Mouse (Mus musculus) spleen, adult 2 months (tissue): Measurements from ENCODE around the gene Bbx.

Experiments used
- CTCF ChIP-seq: fragments of 200-500 bp; IDR thresholded peaks from 2 replicates; pipeline ENCODE4 v1.5.1; 2011; ENCODE audit warnings: mild to moderate bottlenecking, inconsistent platforms; ENCODE audit not compliant: insufficient read depth, insufficient read length, insufficient replicate concordance; ENCODE audit errors: extremely low read depth
- POLR2A ChIP-seq: fragments of 200-500 bp; IDR thresholded peaks from 2 replicates; pipeline ENCODE4 v1.6.1; 2011; ENCODE audit warnings: low read depth, low read length, inconsistent platforms

GRCm38 (mm10) chr16:50459146-50459545, 27.0 kb upstream of the Bbx start:
- TF ChIP-seq CTCF (no peak), POLR2A (no peak)
